Mouse (Mus musculus) ES-Bruce4 (cell line): ENCODE results near the gene Ltbp3.

Source experiments
- CTCF ChIP-seq: IDR thresholded peaks from one replicate; pipeline ENCODE4 v1.8.1; 2011; ENCODE audit warnings: low read depth, low read length
- EP300 ChIP-seq: IDR thresholded peaks from 2 replicates; pipeline ENCODE4 v1.6.1; 2011; ENCODE audit warnings: low read depth, low read length; ENCODE audit not compliant: insufficient read depth
- POLR2A ChIP-seq: IDR thresholded peaks from one replicate; pipeline ENCODE4 v1.8.1; 2011; ENCODE audit warnings: low read length; ENCODE audit not compliant: insufficient read depth

GRCm38 (mm10) chr19:5803881-5804279 is 63.2 kb downstream of the Ltbp3 start:
- TF ChIP-seq POLR2A (no peak), EP300 (no peak), CTCF (no peak)
